Mouse (Mus musculus) CH12.LX (cell line): ENCODE measurements around the gene Ubxn10. TPM values are rescaled to one million over a fixed set of nuclear protein-coding genes. Genes with fewer than 3 reads are reported as not detected.

Source experiments
- DNase-seq: peaks from one replicate; pipeline ENCODE4 v3.0.0-alpha.2; 2013; ENCODE audit errors: extremely low read depth
- H3K27ac ChIP-seq: 2 replicates; pipeline ENCODE4 v1.5.1; 2012; ENCODE audit warnings: low read depth, mild to moderate bottlenecking, control low read depth, moderate library complexity; ENCODE audit not compliant: insufficient read depth
- H3K27me3 ChIP-seq: replicated peaks from 2 replicates; pipeline ENCODE3; 2012; ENCODE audit warnings: inconsistent platforms
- H3K36me3 ChIP-seq, 2 experiments: replicated peaks in 1 of 2; 2 replicates each; pipeline versions ENCODE3 to v1.6.1; 2012; ENCODE audit warnings: inconsistent platforms in 1 of 2, low read length in 1 of 2, mild to moderate bottlenecking in 1 of 2, mixed read lengths in 1 of 2, moderate library complexity in 1 of 2; ENCODE audit not compliant: control insufficient read depth in 1 of 2, insufficient read depth in 1 of 2
- H3K4me1 ChIP-seq, 2 experiments: 2 replicates each; pipeline ENCODE4 v1.6.1; 2012; ENCODE audit warnings: inconsistent platforms in 1 of 2, moderate library complexity in 1 of 2; ENCODE audit not compliant: insufficient read depth in 2 of 2, control insufficient read depth in 1 of 2
- H3K4me2 ChIP-seq: 2 replicates; pipeline ENCODE4 v1.6.1; 2012; ENCODE audit warnings: low read depth, mild to moderate bottlenecking, control low read depth; ENCODE audit not compliant: poor library complexity, insufficient read depth, severe bottlenecking
- H3K4me3 ChIP-seq, 3 experiments: fragments of 150-350 bp in 1 of 3; sonication (generic) in 1 of 3; replicated peaks in 1 of 3; 2 replicates each; pipeline versions ENCODE3 to v1.5.1; 2011 to 2012; ENCODE audit warnings: low read depth in 2 of 3, low read length in 2 of 3, mild to moderate bottlenecking in 2 of 3, moderate library complexity in 2 of 3, control low read depth in 1 of 3, improper control_type of control experiment in 1 of 3, inconsistent platforms in 1 of 3, mixed read lengths in 1 of 3; ENCODE audit not compliant: poor library complexity in 1 of 3
- H3K79me2 ChIP-seq: replicated peaks from 2 replicates; pipeline ENCODE4 v1.6.1; 2012; ENCODE audit warnings: mild to moderate bottlenecking, moderate library complexity; ENCODE audit not compliant: control insufficient read depth, poor library complexity, insufficient read depth, severe bottlenecking; ENCODE audit errors: extremely low read depth
- H3K9ac ChIP-seq: 2 replicates; pipeline ENCODE4 v1.6.1; 2012; ENCODE audit warnings: low read depth, mild to moderate bottlenecking, control low read depth, moderate library complexity; ENCODE audit not compliant: insufficient read depth
- H3K9me3 ChIP-seq: replicated peaks from 2 replicates; pipeline ENCODE3; 2012; ENCODE audit warnings: low read length, inconsistent platforms, mixed read lengths
- BHLHE40 ChIP-seq: IDR thresholded peaks from 2 replicates; pipeline ENCODE4 v1.6.1; 2011; ENCODE audit warnings: mild to moderate bottlenecking, low read depth, low read length, improper control_type of control experiment
- CHD2 ChIP-seq: IDR thresholded peaks from 2 replicates; pipeline ENCODE4 v1.6.1; 2011; ENCODE audit warnings: low read length, improper control_type of control experiment
- EP300 ChIP-seq: IDR thresholded peaks from 2 replicates; pipeline ENCODE4 v1.6.1; 2011; ENCODE audit warnings: low read length, improper control_type of control experiment
- HCFC1 ChIP-seq: IDR thresholded peaks from 2 replicates; pipeline ENCODE4 v1.6.1; 2012; ENCODE audit warnings: low read depth, mild to moderate bottlenecking, inconsistent platforms, low read length, improper control_type of control experiment
- JUND ChIP-seq: conservative IDR thresholded peaks from 2 replicates; pipeline ENCODE4 v1.6.1; 2011; ENCODE audit warnings: low read depth, low read length, improper control_type of control experiment
- KAT2A ChIP-seq: IDR thresholded peaks from 2 replicates; pipeline ENCODE4 v1.6.1; 2012; ENCODE audit warnings: low read length, improper control_type of control experiment, inconsistent platforms; ENCODE audit not compliant: insufficient replicate concordance
- MAFK ChIP-seq: IDR thresholded peaks from 2 replicates; pipeline ENCODE4 v1.6.1; 2011; ENCODE audit warnings: low read length, improper control_type of control experiment; ENCODE audit not compliant: insufficient replicate concordance
- MAZ ChIP-seq: IDR thresholded peaks from 2 replicates; pipeline ENCODE4 v1.6.1; 2012; ENCODE audit warnings: low read depth, mild to moderate bottlenecking, inconsistent platforms, low read length, improper control_type of control experiment, moderate library complexity
- MEF2A ChIP-seq: IDR thresholded peaks from 2 replicates; pipeline ENCODE4 v1.6.1; 2014; ENCODE audit warnings: low read depth, mild to moderate bottlenecking, inconsistent platforms, low read length, improper control_type of control experiment, borderline replicate concordance
- MYC ChIP-seq: IDR thresholded peaks from 2 replicates; pipeline ENCODE4 v1.6.1; 2011; ENCODE audit warnings: low read depth, mild to moderate bottlenecking, improper control_type of control experiment, low read length
- NRF1 ChIP-seq: IDR thresholded peaks from 2 replicates; pipeline ENCODE4 v1.6.1; 2014; ENCODE audit warnings: low read depth, mild to moderate bottlenecking, inconsistent platforms, low read length, improper control_type of control experiment, moderate library complexity
- PAX5 ChIP-seq: IDR thresholded peaks from 2 replicates; pipeline ENCODE4 v1.6.1; 2012; ENCODE audit warnings: low read length, inconsistent platforms, mixed read lengths
- POLR2AphosphoS2 ChIP-seq: IDR thresholded peaks from 2 replicates; pipeline ENCODE4 v1.6.1; 2011; ENCODE audit warnings: low read depth, low read length, improper control_type of control experiment
- SMC3 ChIP-seq: IDR thresholded peaks from 2 replicates; pipeline ENCODE4 v1.6.1; 2011; ENCODE audit warnings: low read depth, low read length, improper control_type of control experiment
- USF2 ChIP-seq: conservative IDR thresholded peaks from 2 replicates; pipeline ENCODE4 v1.6.1; 2011; ENCODE audit warnings: low read depth, low read length, improper control_type of control experiment
- ZKSCAN1 ChIP-seq: IDR thresholded peaks from 2 replicates; pipeline ENCODE4 v1.6.1; 2012; ENCODE audit warnings: low read depth, inconsistent platforms, low read length, improper control_type of control experiment, borderline replicate concordance
- ZNF384 ChIP-seq: IDR thresholded peaks from 2 replicates; pipeline ENCODE4 v1.6.1; 2012; ENCODE audit warnings: low read depth, low read length, improper control_type of control experiment, inconsistent platforms
- dilution Hi-C: fragments of 300-500 bp; cut with MboI; formaldehyde crosslinking; loops from 2 replicates; pipeline ENCODE4 v1.14.3; 2020; ENCODE audit warnings: low sequenced_read_pairs; ENCODE audit not compliant: extremely low pct_unique_long_range_greater_than_20kb, extremely low pct_ligation_motif_present
- in situ Hi-C: fragments of 300-500 bp; cut with MboI; formaldehyde crosslinking; loops from 3 replicates; pipeline ENCODE4 v1.14.3; 2019; ENCODE audit warnings: low sequenced_read_pairs, low pct_ligation_motif_present, low pct_unique_long_range_greater_than_20kb, mixed read lengths
- polyA plus RNA-seq: library from polyadenylated mRNA; unstranded; fragments of >175 nt; gene quantifications from 2 replicates; pipeline ENCODE4 v1.2.1, GENCODE M21; 2012; ENCODE audit warnings: low read depth; ENCODE audit not compliant: insufficient read length
- total RNA-seq, 2 experiments: library from RNA; depleted of rRNA; stranded (reverse); fragments of 300-350 nt in 1 of 2; fragments of >200 nt in 1 of 2; gene quantifications; 2 replicates each; pipeline ENCODE4 v1.2.3; 2012 to 2014

The Ubxn10 gene
- total and polyA plus RNA-seq, 3 experiments: not detected

GRCm38 (mm10) chr4:138689094-138689512 lies 47.9 kb downstream of the Ubxn10 start:
- no peak overlapping the region for H3K27ac ChIP-seq
- H3K9me3 ChIP-seq: no peaks in the 10 kb centered on the region
- dilution Hi-C loops: no loop called here
- in situ Hi-C loops: no loop called here
- H3K9ac ChIP-seq: no peak overlapping the region
- no peaks in the 10 kb centered on the region for H3K4me1 ChIP-seq
- H3K36me3 ChIP-seq: no peaks in the 10 kb centered on the region
- no peaks in the 10 kb centered on the region for H3K79me2 ChIP-seq
- H3K4me2 ChIP-seq: no peak overlapping the region
- TF ChIP-seq PAX5: no peak
- no peak for TF ChIP-seq JUND
- TF ChIP-seq KAT2A: no peak
- no peak for TF ChIP-seq SMC3
- TF ChIP-seq EP300: no peak
- no peak for TF ChIP-seq MAZ
- no peak for TF ChIP-seq ZKSCAN1
- TF ChIP-seq NRF1: no peak
- TF ChIP-seq POLR2AphosphoS2: no peak
- DNase-seq: no peak
- H3K27me3 ChIP-seq: peaks cover 83% of the 10 kb centered on the region
- H3K4me3 ChIP-seq: no peak overlapping the region

GRCm38 (mm10) chr4:138685813-138686212 lies 51.2 kb downstream of the Ubxn10 start:
- no peak for DNase-seq
- H3K79me2 ChIP-seq: no peaks in the 10 kb centered on the region
- H3K27me3 ChIP-seq: peaks cover 63% of the 10 kb centered on the region
- dilution Hi-C loops (no loop called here), in situ Hi-C loops (no loop called here)
- no peak overlapping the region for H3K4me2 ChIP-seq
- peaks cover 0 to 10% of the 10 kb centered on the region in 2 experiments; a peak in 2 of 4 replicates for H3K4me1 ChIP-seq
- no peak overlapping the region for H3K9ac ChIP-seq
- no peak for TF ChIP-seq BHLHE40
- H3K27ac ChIP-seq: no peak overlapping the region
- no peaks in the 10 kb centered on the region for H3K36me3 ChIP-seq
- peaks cover 5% of the 10 kb centered on the region for H3K9me3 ChIP-seq
- H3K4me3 ChIP-seq: no peak overlapping the region

GRCm38 (mm10) chr4:138682760-138683159 lies 54.2 kb downstream of the Ubxn10 start:
- dilution Hi-C loops: no loop called here

More at GRCm38 (mm10) chr4:138682760-138683159, 54.2 kb downstream of the Ubxn10 start:
- H3K27ac ChIP-seq: no peak overlapping the region
- no peak overlapping the region for H3K4me2 ChIP-seq
- H3K4me3 ChIP-seq: no peak overlapping the region
- no peak for TF ChIP-seq PAX5
- no peak for TF ChIP-seq HCFC1
- TF ChIP-seq USF2: no peak
- no peak for TF ChIP-seq EP300
- TF ChIP-seq JUND: no peak
- TF ChIP-seq ZNF384: no peak
- TF ChIP-seq MEF2A: no peak
- no peak for TF ChIP-seq MYC
- no peak for TF ChIP-seq MAFK
- TF ChIP-seq CHD2: no peak
- TF ChIP-seq, all 38 proteins: peak for 0
- H3K79me2 ChIP-seq: no peaks in the 10 kb centered on the region
- H3K27me3 ChIP-seq: peaks cover 67% of the 10 kb centered on the region
- no peak overlapping the region for H3K9ac ChIP-seq
- no peak for DNase-seq
- H3K9me3 ChIP-seq: peaks cover 5% of the 10 kb centered on the region
- no peaks in the 10 kb centered on the region for H3K36me3 ChIP-seq
- peaks cover 0 to 10% of the 10 kb centered on the region in 2 experiments; a peak in 2 of 4 replicates for H3K4me1 ChIP-seq
- in situ Hi-C loops: no loop called here
